In the genomic region with DNA sequence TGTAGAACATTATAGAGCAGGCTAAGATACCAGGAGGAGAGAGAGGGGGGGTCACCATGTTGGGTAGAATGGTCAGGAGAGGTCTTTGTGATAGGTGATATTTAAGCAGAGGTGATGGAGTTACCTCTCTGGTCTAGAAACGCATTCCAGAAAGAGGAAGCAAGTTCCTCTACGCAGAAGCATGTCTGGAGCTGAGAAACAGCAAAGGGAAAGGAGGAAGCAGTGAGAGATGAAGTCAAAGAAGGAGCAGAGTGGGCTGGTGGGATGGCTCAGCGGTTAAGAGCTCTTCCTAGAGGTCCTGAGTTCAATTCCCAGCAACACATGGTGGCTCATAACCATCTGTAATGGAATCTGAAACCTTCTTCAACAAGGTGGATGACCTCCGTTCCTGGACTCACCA, we compare ENCODE assay signal across 26 mouse cellular contexts. TPM values are rescaled to one million over a fixed set of nuclear protein-coding genes. Genes with fewer than 3 reads are reported as not detected.
"Had no signal": no experiment of that assay in that cellular context is flagged by ENCODE, and none has a peak within 500 bp of the region (broad histone marks: within the 10 kb centered on the region; RNA-seq: fewer than 3 reads in every experiment).

No protein-coding gene starts in this region.

- H3K4me3 ChIP-seq: megakaryocyte, embryonic 14.5 days; midbrain, embryonic 13.5 days; midbrain, embryonic 15.5 days; myocyte; neural tube, embryonic 13.5 days; neural tube, embryonic 15.5 days had no signal

- H3K4me1 ChIP-seq: midbrain, embryonic 13.5 days; midbrain, embryonic 15.5 days; neural tube, embryonic 13.5 days; neural tube, embryonic 15.5 days had no signal

- H3K9me3 ChIP-seq: megakaryocyte, embryonic 14.5 days; midbrain, embryonic 13.5 days; midbrain, embryonic 15.5 days had no signal

- H3K36me3 ChIP-seq: midbrain, embryonic 15.5 days; neural tube, embryonic 15.5 days had no signal

- H3K27ac ChIP-seq: liver, embryonic 14.5 days; macrophage; midbrain, embryonic 13.5 days; midbrain, embryonic 15.5 days; neural tube, embryonic 13.5 days; neural tube, embryonic 15.5 days had no signal

- H3K4me2 ChIP-seq: lung, embryonic 14.5 days; midbrain, embryonic 13.5 days; midbrain, embryonic 15.5 days; neural tube, embryonic 13.5 days; neural tube, embryonic 15.5 days had no signal

- DNase-seq: lung, adult 18-20 months; lung, embryonic 14.5 days; lung, postnatal 10 days; retina, postnatal 1 day; right cerebral cortex, adult 18-20 months; right cerebral cortex, postnatal 25 days; right cerebral cortex, postnatal 4 days; spleen, adult 18-20 months; thymus, adult 18-20 months; thymus, postnatal 14 days; thymus, postnatal 36 days had no signal

- H3K27me3 ChIP-seq: megakaryocyte, embryonic 14.5 days; midbrain, embryonic 13.5 days; midbrain, embryonic 15.5 days; neural tube, embryonic 13.5 days; neural tube, embryonic 15.5 days had no signal

- ATAC-seq: midbrain, embryonic 13.5 days; midbrain, embryonic 15.5 days had no signal

- H3K9ac ChIP-seq: liver, embryonic 14.5 days; lung, embryonic 14.5 days; midbrain, embryonic 13.5 days; midbrain, embryonic 15.5 days; neural tube, embryonic 13.5 days; neural tube, embryonic 15.5 days had no signal

RNA-seq across cellular contexts. Expression of a gene that starts 55.1 kb away (rescaled TPM):
- total RNA-seq: midbrain, postnatal 0 days had no signal
- polyA plus RNA-seq: liver, embryonic 14.5 days; liver, embryonic 16.5 days; lung, embryonic 14.5 days; lung, embryonic 16.5 days; macrophage; midbrain, embryonic 13.5 days; midbrain, embryonic 15.5 days; midbrain, postnatal 0 days; myocyte; neural tube, embryonic 11.5 days; neural tube, embryonic 13.5 days; neural tube, embryonic 15.5 days; stomach, embryonic 14.5 days; stomach, embryonic 16.5 days; thymus, postnatal 0 days had no signal
